Mouse (Mus musculus) mesoderm, embryonic 11.5 days (tissue): Measurements from ENCODE around the gene Lyl1.

Source experiments
- DNase-seq: peaks from one replicate; pipeline ENCODE4 v3.0.0-alpha.2; 2012; ENCODE audit warnings: low read depth, low spot score

The Lyl1 gene

DNA sequence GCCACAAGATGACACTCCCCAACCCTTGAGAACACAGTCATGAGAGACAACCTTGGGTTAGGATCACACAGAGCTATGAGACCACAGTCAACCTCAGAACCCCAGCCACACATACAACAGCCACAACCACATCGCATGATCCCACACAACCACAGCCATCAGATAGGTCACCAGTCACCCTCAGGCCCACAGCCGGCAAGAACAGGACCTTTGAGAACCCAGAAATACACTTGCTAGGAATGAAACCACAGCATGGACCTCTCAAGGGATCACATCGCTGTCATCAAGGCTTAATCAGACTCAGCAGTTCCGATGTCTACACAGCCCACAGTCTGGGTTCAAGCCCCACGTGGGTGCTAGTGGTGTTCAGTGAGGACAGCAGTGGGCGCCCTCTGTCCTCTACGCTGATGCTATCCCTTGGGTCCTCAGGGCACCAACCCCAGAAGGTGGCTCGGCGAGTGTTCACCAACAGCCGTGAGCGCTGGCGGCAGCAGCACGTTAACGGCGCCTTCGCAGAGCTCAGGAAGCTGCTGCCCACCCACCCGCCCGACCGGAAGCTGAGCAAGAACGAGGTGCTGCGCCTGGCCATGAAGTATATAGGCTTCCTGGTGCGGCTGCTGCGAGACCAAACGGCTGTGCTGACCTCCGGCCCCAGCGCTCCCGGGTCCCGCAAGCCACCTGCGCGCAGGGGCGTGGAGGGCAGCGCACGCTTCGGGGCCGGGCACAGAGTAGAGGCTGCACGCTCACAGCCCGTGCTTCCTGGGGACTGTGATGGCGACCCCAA is 2.4 kb downstream of the Lyl1 start:
- DNase-seq: no peak

DNA sequence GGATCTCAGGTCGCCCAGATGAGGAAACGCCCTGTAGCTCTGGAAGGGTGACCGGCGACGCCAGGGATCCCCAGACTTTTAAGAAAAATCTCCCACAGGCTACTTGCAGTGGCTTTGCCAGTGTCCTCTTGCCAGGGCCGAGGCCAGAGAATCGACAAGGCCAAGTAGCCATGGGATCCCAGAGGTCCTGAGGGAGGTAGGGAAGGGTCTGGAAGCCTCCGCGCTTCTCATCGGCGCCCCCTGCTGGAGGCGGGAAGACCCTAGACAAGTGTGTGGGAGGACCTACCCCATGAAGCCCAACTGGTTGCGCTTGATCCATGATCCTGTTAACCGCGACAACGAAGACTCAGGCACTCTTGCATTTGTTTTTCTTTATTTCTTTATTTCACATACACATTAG is 3.1 kb downstream of the Lyl1 start:
- DNase-seq: peak; percentile 88

DNA sequence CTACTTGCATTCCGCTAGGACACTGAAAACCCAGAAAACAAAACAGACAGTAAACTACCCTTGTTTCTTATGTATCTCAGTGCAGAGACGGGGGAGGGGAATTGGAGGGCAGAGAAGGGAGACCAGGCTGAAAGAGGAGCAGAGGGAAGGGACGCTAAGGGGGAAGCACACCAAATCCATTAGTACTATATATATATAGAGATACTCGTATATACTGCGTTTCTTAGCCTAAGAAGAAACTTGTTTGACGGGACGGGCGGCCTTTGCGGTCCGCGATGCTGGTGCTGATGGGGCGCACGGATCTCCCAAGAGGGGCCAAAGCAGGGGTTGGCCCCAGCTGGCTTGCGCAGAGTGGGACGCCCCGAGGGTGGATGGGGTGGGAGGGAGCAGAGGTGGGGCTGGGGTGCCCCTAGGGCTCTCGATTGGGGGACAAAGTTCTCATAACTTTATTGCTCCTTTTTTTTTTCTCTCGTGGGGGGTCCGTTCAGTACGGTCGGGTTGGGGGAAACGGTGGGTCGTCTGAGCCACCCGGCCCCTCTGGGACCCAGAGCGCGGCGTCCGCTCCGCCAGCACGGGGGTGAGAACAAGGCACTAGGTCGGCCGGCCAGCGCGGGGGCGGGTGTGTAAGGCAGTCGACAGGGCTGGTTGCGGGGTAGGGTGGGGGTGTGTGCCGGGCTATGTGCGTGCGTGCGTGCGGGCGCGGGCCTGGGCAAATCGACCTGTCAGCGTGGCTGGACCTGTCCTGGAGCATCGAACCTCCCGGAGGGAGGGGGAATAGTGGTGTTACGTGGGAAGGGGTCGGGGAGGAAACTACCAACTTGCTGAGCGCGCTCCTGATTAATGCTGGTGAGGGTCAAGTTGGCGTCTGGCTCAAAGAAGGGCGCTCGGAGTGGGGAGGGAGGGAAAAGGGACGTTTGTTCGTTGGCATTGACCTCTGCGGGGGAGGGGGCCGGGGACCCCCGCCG is 3.9 kb downstream of the Lyl1 start:
- no peak for DNase-seq

DNA sequence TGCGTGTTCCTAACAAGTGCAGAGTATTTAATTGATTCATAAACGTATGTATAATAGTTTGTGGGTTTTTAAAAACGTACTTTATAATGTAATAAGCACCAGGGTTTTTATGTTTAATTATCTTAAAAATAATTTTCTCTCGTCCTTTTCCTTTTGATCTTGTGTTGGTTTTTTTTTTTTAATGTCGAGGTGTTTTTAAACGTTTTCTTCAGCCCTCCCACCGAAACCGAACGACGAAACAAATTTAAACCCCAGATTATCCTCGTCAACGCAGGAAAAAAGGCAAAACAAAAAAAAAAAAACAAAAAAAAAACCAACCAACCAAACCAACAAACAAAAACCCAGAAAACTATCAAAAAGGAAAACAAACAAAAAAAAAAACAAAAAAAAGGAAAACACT is 4.7 kb downstream of the Lyl1 start:
- DNase-seq: no peak

DNA sequence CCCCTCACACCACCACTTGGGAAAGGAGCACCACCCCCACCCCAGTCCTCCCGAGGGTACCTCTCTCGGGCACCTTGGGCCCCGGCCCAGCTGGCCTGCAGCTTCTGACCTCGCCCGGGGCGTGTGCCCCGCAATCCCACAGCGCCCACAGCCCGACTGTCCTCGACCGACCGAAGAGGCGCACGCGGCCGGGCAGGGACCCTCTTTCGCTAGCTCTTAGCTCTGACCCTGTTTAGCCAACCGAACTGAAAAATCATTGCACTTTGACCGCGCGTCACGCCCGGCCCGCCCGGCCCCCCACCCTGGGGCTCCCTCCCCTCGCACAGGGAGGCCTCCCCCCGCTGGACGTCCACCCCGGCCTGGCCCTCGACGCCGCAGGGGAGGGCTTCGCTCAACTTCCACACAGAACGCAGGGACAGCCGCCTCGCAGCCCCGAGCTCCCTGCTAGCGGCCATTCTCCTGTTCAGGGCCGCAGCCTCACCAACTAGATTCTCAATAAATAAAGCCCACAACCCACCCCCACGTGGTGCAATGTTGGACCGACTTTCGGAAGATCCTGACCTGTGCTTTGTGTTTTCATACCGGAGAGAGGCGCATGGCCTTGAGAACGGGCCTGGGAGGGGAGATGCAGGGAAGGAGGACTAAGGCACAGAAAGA is 5.5 kb downstream of the Lyl1 start:
- no peak for DNase-seq

DNA sequence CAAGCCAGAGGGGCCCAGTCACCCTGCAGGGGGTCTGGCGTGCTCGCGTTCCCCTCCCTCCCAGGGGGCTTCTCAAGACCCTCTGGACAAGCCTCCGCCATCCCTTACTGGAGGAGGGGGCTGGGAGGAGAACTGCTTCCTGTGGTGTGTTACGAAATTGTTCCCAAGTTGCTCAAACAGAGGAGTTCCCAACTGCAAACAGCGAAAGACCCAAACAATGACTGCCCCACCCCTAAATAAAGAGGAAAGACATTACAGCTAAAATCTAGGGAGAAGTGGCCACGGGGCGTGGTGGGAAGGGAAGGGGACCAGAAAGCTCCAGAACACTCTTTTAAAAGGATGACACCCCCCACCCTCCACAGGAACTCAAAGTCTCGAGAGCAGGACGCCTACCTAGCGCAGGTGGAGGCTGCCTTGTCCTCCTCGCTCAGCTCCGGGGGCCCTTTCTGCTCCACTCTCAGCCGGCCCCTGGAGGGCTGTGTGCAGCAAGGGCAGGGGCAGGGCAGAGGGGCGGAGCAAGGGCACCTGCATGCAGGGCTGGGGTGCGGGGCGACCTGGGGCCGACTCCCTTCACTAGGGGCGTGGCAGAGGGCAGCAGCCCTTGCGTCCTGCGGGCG is 6.1 kb downstream of the Lyl1 start:
- no peak for DNase-seq

DNA sequence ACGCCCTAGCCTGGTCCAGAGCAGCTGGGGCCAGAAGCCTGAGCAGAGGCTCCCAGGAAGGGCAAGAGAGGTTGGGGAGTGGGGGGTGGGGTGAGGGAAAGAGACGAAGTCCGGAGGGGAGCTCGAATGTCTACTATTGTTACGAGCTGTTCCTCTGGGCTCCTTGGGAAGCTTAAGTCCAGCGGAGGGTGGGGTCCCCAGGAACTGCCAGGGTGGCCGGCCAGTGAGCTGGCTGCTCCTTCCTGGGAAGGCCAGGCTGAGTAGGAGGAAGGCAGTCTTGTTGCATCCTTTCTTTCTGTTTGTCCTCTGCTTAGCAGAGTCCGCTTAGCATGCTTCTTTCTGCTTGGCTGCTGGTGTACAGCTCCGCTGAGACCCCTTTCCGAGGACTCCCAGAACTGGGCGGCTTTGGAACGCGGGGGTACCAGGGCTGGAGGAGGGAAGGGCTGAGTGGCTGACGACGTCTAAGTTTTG is 6.8 kb downstream of the Lyl1 start:
- no peak for DNase-seq

DNA sequence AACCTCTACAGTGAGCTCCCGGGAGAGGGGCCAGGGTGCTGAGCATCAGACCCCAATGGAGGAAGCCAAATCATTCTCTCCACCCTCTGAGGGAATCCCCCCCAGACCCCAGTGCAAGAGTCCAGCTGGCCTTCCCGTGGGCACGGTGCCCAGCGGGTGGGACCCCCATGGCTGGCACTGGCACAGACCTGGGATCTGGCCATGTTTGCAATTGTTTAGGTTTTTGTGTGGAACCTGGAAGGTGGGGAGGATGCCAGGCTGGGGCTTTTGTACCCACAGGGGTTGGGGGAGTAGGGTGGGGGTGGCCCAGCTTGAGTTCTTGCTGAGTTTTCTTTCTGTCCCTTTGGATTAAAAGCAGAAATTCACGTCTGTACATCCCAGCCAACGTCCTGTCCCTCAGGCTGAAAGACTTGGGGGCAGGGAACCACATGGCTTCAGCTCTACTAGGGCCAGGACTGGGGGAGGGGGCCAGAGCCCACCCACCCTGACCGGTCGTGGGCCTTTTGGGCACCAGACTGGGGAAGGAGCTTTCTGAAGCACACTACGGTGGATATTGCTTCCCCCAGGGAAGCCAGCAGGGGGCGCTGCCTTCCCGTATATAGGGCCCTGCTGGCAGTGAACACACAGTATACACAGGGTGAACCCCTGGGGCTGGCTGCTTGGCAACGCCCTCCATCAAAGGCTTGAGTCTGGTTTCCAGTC is 7.7 kb downstream of the Lyl1 start:
- DNase-seq: peak; percentile 94

DNA sequence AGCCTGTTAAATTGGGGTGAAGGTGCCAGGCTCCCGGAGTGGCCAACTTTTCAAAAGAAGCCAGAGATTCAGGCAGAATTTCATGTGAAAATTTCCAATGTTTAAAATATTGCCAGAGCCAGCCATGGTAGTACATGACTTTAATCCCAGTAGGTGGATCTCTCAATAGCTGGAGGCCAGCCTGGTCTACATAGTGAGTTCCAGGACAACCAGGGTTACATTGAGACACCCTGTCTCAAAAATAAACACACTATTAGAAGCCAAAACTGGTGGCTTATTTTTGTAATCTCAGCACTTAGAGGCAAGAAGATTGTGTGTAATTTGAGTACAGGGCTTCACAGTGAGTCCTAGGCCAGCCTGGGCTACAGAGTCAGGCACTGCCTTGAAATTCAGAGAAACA is 8.7 kb downstream of the Lyl1 start:
- no peak for DNase-seq

DNA sequence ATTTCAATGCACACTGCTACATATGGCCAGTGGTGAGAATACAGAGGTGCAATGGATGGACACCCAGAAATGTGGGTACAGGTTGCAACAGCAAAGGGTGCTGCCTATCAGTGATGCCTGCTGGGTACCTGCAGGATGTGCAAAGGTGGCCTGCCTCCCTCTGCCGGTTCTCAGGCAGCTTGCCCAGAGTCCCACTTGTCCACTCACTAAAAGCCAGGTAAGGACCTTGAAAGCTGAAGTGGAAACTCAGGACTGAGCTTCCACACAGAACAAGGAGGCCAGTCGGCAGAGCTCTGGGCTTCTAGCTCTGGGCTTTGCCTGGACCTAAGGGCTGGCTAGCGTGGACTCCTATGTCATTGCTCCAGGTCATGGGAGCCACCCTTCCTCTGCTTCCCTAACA is 10.1 kb downstream of the Lyl1 start:
- no peak for DNase-seq

DNA sequence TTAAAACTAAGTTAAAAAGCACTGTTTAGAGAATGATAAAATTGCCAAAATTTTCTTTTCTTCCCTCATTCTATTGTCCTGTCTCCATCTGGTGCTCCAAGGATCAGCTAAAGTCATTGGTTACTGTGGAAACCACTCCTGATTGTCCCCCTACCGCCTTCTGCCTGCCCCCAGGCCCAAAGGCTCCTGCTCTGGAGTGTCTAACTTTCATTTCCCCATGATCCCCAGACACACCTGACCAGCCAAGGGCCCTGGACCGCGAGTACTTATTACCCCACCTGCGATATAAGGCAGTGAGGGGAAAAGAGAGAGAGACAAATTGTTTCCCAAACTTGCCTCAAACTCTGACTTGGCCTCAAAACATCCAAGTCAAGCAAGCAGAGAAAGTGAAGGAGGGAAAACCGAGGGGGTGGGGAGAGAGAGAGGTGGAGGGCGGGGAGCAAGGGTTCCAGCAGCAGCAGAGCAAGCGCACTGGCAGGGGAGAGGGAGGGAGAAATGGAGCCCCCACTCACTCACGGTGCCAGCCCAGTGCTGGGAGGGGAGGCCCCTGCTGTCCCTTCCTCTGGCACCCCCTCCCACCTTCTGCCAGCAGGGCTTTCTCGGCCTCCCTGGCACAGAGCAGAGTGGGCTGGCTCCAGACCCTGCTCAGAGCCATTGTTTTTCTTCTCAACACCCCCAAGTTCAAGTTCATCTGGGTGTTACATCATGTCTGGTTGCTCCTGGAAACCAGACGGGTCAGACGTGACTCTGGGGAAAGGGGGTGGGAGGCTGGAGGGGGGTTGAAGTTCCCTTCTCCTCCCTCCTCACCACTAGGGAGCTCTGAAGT is 10.9 kb downstream of the Lyl1 start:
- DNase-seq: peak; percentile 91

DNA sequence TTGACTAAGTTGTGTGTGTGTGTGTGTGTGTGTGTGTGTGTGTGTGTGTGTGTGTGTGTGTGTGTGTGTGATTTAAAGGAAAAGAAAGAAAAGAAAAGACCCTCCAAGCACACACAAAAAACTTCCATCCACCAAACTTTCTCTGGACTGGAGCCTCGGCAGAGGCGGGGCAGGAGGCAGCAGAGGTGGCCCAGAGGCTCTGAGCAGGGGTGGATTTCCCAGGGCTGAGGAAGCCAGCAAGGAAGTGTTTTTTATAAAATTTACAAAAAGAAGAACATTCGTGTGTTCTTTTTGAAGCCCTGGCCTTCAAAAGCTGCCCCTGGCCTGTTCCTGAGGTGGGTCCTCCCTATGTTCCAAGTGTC is 11.5 kb downstream of the Lyl1 start:
- no peak for DNase-seq

DNA sequence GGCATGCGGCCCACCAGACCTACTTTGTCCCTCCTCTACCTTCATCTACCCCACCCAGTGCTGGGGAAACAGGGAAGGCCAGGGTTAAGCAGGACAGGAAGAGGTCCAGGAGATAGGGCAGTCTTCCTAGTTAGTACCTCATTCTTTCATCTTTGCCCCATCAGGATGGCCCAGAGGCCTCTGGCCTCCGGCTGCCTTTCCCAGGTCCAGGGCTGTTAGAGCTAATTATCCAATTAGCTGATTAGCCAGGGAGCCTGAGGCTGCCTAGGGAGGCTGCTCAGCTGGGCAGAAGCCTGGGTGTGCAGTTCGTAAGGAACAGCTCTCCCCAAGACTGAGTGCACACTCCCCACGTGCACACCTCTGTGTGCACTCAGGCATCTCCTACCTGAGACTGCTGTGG is 12.1 kb downstream of the Lyl1 start:
- no peak for DNase-seq

DNA sequence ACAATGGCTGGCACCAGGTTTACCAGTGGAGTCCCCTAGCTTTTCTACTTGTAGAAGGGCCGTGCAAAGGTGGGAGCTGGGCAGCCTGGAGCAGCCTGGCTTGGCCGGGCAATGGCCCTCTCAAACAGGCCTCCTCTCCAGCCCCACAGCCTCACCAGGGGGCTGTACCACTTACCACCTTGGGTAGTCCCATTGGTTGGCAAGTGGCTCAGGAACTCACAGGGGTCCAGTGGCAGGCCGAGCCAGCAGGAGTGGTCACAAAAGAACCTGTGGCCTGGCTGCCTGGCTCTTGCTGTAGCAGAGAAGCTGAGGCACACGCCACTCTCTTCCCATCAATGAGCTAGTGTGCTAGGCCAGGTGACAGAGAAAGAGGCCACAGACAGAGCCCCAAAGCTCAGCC is 12.9 kb downstream of the Lyl1 start:
- DNase-seq: no peak

DNA sequence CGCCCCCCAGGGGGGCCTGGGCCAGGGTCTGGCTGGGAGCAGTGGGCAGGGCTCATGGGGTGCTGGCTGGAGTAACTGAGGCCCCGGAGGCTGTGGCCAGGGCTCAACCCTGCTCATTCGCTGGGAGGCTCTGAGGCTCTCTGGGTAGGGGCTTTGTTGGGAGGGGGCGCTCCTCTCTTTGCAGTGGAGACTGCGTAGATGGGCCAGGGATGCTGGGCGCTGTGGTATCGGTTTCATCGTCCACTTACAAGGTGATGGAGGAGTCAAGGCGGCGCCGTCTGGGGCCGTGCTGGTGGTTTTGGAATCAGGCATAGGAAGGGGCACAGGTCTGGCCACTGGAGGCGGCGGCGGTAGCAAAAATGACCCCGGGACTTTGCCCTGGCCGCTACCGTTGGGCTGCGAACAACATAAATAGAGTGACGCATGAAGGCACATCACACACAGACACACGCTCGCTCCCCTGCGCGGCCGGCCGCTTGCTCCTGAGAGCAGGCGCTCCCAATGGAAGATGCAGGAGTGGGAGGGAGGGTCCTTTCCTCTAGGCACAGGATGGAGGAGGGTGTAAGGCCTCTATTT is 14.7 kb downstream of the Lyl1 start:
- DNase-seq: no peak

DNA sequence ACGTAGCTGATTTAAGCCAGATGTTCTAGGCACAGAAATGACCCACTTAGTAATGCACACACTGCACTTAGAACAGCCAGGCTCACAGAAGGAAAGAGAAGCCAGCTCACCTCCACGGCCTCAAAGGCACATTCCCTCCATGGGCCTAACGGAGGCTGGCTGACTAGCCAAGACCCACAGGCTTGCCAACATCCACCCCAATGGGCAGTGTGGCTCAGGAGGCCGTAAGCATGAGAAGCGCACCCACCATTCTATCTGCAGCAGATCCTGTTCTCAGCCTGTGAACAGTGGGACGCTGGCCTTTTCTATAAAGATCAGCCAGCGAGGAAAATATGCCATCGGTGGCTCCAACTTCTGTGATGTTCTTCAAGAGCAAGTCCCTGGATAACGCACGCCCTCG is 15.5 kb downstream of the Lyl1 start:
- DNase-seq: no peak

DNA sequence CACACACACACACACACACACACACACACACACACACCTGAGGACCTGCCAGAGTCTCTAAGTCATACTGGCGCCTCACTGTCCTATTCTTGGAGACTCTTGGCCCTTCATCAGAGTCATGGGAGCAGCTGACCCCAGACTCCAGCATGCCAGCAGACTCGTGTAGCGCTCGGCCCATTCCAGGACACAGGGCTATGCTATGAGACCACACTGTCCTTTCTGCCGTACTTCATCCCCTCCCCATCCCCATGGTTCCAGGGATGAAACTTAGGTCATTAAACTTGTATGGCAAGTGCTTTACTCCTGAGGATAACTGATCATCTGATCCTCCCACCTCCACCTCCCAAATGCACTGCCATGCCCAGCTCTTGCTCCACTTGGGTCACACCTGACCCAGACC is 17.2 kb downstream of the Lyl1 start:
- no peak for DNase-seq

DNA sequence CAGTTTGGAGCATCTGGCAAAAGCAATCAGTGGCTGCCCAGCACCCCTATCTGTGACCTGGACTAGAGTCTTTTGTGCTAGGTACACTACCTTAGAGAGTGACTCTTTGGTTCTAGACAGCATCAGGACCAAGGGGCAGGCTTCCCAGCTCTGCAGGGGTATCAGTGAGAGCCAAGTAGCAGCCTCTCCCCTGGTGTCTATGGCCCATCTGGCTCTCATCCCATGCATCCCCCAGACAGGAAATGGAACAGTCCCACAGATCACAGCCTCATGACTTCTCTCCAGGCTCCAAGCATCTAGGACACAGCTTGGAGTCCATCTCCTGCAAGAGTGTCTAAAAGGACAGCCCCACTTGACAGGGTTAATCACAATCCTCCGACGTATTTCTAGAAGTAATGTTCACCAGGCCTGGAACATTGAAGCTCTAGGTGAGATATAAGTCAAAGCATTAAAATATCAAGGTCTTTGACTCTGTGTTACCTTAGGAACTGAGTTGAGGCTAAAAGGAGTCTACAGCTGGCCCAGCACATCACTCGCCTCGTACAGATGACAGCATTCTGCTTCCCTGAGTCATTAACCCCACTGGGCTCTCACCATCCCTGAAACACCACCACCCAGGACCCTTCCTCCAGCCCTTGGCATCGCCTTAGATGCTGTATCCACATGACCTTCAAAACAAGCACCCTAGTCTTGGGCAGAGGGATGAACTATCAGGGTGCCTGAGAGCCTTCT is 17.9 kb downstream of the Lyl1 start:
- DNase-seq: no peak

DNA sequence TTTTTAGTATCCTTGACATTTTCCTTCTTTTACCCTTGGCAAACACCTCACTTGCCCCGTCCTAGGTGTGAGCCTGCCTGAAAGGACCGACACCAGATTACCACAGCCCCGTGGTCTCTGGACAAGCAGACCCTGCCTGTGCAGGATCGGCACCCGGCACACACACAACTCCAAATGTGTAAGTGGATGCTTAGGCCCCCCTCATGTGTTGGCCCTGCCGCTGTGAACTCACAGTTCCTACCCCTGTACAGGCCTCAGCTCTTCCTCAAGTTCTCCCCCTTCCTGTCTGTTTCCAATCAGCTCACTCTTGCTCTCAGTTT is 21.2 kb downstream of the Lyl1 start:
- DNase-seq: no peak
